Mouse (Mus musculus) lung, embryonic 16.5 days (tissue): Measurements from ENCODE around the gene Mef2c. TPM values are rescaled to one million over a fixed set of nuclear protein-coding genes. Genes with fewer than 3 reads are reported as not detected.

Experiments
- ATAC-seq: fragments of 200-750 bp; cut with Nextera tagmentation; 2 replicates; pipeline ENCODE4 v1.8.0; 2017; ENCODE audit warnings: low read depth, mild to moderate bottlenecking, moderate library complexity
- H3K27ac ChIP-seq: fragments of 300-500 bp; sonication (generic); 2 replicates; pipeline ENCODE4 v1.5.1; 2014; ENCODE audit warnings: mild to moderate bottlenecking, control low read depth, low read length
- H3K27me3 ChIP-seq: fragments of 300-500 bp; sonication (generic); 2 replicates; pipeline ENCODE4 v1.6.1; 2014; ENCODE audit warnings: low read depth, low read length, mixed read lengths; ENCODE audit not compliant: control insufficient read depth, insufficient read depth
- H3K36me3 ChIP-seq: fragments of 300-500 bp; sonication (generic); 2 replicates; pipeline ENCODE4 v1.6.1; 2014; ENCODE audit warnings: low read length; ENCODE audit not compliant: control insufficient read depth, insufficient read depth
- H3K4me1 ChIP-seq: fragments of 300-500 bp; sonication (generic); replicated peaks from 2 replicates; pipeline ENCODE4 v1.6.1; 2014; ENCODE audit warnings: low read length, mixed read lengths; ENCODE audit not compliant: control insufficient read depth, insufficient read depth
- H3K4me2 ChIP-seq: fragments of 300-500 bp; sonication (generic); 2 replicates; pipeline ENCODE4 v1.6.1; 2014; ENCODE audit warnings: low read depth, low read length, control low read depth
- H3K4me3 ChIP-seq: fragments of 300-500 bp; sonication (generic); 2 replicates; pipeline ENCODE4 v1.5.1; 2014; ENCODE audit warnings: mild to moderate bottlenecking, low read length, control low read depth
- H3K9ac ChIP-seq: fragments of 300-500 bp; sonication (generic); 2 replicates; pipeline ENCODE4 v1.6.1; 2014; ENCODE audit warnings: low read length, control low read depth
- H3K9me3 ChIP-seq: fragments of 300-500 bp; sonication (generic); 2 replicates; pipeline ENCODE4 v1.6.1; 2016; ENCODE audit warnings: low read length; ENCODE audit not compliant: control insufficient read depth
- WGBS: fragments of 180-500 bp; shearing (Covaris S2); extraction: QIAGEN DNeasy Blood & Tissue Kit; methylation state at CpG from one replicate; pipeline ENCODE4 v1.1.7; 2014; 5-methylcytosine and 5-hydroxymethylcytosine counted together
- polyA plus RNA-seq: library from polyadenylated mRNA; unstranded; fragments of >200 nt; fragmentation: Nextera tagmentation; extraction: Ambion mirVana; gene quantifications from 2 replicates; pipeline ENCODE4 v1.2.1, GENCODE M21; 2015

The Mef2c gene
- polyA plus RNA-seq, 1 experiment from 2014 or later: 67.2 TPM

- Histone ChIP-seq H3K4me3 (no peak overlapping the region), H3K27me3 (no peaks in the 10 kb centered on the region), H3K36me3 (no peaks in the 10 kb centered on the region), H3K9me3 (no peaks in the 10 kb centered on the region), H3K4me1 (no peaks in the 10 kb centered on the region), H3K4me2 (no peak overlapping the region), H3K9ac (no peak overlapping the region), H3K27ac (no peak overlapping the region)
- no peak for ATAC-seq
- WGBS: 70% methylated on average over 1 of the region's 1 CpGs
These were observed 91.6 kb downstream of the Mef2c start for GRCm38 (mm10) chr13:83595429-83595828.

- no peak overlapping the region for H3K27ac ChIP-seq
- WGBS: 70% methylated on average over 6 of the region's 6 CpGs
- H3K36me3 ChIP-seq: no peaks in the 10 kb centered on the region
- H3K9me3 ChIP-seq: no peaks in the 10 kb centered on the region
- no peaks in the 10 kb centered on the region for H3K4me1 ChIP-seq
- H3K4me2 ChIP-seq: no peak overlapping the region
- ATAC-seq: no peak
- no peaks in the 10 kb centered on the region for H3K27me3 ChIP-seq
- H3K9ac ChIP-seq: no peak overlapping the region
- H3K4me3 ChIP-seq: no peak overlapping the region
These were observed 93.3 kb downstream of the Mef2c start for GRCm38 (mm10) chr13:83596989-83597738.

- Histone ChIP-seq H3K9me3 (no peaks in the 10 kb centered on the region), H3K27ac (no peak overlapping the region), H3K4me2 (no peak overlapping the region), H3K4me1 (peaks cover 3% of the 10 kb centered on the region; the same call in 1 of the 2 replicates), H3K9ac (no peak overlapping the region), H3K36me3 (no peaks in the 10 kb centered on the region), H3K27me3 (no peaks in the 10 kb centered on the region), H3K4me3 (no peak overlapping the region)
- WGBS: 91% methylated on average over 3 of the region's 3 CpGs
- ATAC-seq: no peak
These were observed 93.9 kb downstream of the Mef2c start for GRCm38 (mm10) chr13:83597739-83598210.

GRCm38 (mm10) chr13:83600301-83600700 is 96.5 kb downstream of the Mef2c start:
- no peak overlapping the region for H3K4me3 ChIP-seq

GRCm38 (mm10) chr13:83601741-83602140 is 97.9 kb downstream of the Mef2c start:
- Histone ChIP-seq H3K4me3 (no peak overlapping the region), H3K36me3 (no peaks in the 10 kb centered on the region), H3K9me3 (no peaks in the 10 kb centered on the region), H3K9ac (no peak overlapping the region), H3K27me3 (no peaks in the 10 kb centered on the region), H3K27ac (no peak overlapping the region), H3K4me2 (no peak overlapping the region), H3K4me1 (peaks cover 12% of the 10 kb centered on the region)
- ATAC-seq: no peak
- 76% methylated on average over 4 of the region's 4 CpGs for WGBS

More at GRCm38 (mm10) chr13:83600301-83600700, 96.5 kb downstream of the Mef2c start:
- Histone ChIP-seq H3K27ac (no peak overlapping the region), H3K36me3 (no peaks in the 10 kb centered on the region), H3K9me3 (no peaks in the 10 kb centered on the region), H3K4me2 (no peak overlapping the region), H3K4me1 (peaks cover 12% of the 10 kb centered on the region), H3K27me3 (no peaks in the 10 kb centered on the region), H3K9ac (no peak overlapping the region)
- ATAC-seq: no peak

- peak; percentile 95 for ATAC-seq
- no peak overlapping the region for H3K4me3 ChIP-seq
- no peaks in the 10 kb centered on the region for H3K27me3 ChIP-seq
- no peaks in the 10 kb centered on the region for H3K9me3 ChIP-seq
- H3K27ac ChIP-seq: peak overlapping the region; percentile 88
- H3K9ac ChIP-seq: no peak overlapping the region
- 22% methylated on average over 7 of the region's 7 CpGs for WGBS
- no peak overlapping the region for H3K4me2 ChIP-seq
- H3K36me3 ChIP-seq: no peaks in the 10 kb centered on the region
- H3K4me1 ChIP-seq: peaks cover 23% of the 10 kb centered on the region
These were observed 99.8 kb downstream of the Mef2c start for GRCm38 (mm10) chr13:83603373-83604265.

- H3K9me3 ChIP-seq: no peaks in the 10 kb centered on the region
- no peaks in the 10 kb centered on the region for H3K27me3 ChIP-seq
- H3K4me1 ChIP-seq: peaks cover 23% of the 10 kb centered on the region
- H3K4me3 ChIP-seq: no peak overlapping the region
- no peak overlapping the region for H3K4me2 ChIP-seq
- no peak overlapping the region for H3K9ac ChIP-seq
- ATAC-seq: peak; percentile 67; the same call in 1 of the 2 replicates
- peak overlapping the region; percentile 88 for H3K27ac ChIP-seq
- WGBS: 20% methylated on average over 3 of the region's 3 CpGs
- no peaks in the 10 kb centered on the region for H3K36me3 ChIP-seq
These were observed 100.5 kb downstream of the Mef2c start for GRCm38 (mm10) chr13:83604320-83604719.

GRCm38 (mm10) chr13:83604785-83605184 is 101.0 kb downstream of the Mef2c start:
- Histone ChIP-seq H3K36me3 (no peaks in the 10 kb centered on the region), H3K9me3 (no peaks in the 10 kb centered on the region), H3K4me2 (no peak overlapping the region), H3K4me3 (no peak overlapping the region), H3K27me3 (no peaks in the 10 kb centered on the region), H3K4me1 (peaks cover 23% of the 10 kb centered on the region), H3K27ac (peak overlapping the region; percentile 88), H3K9ac (no peak overlapping the region)
- no peak for ATAC-seq
- WGBS: 59% methylated on average over 4 of the region's 4 CpGs

- 22% methylated on average over 4 of the region's 4 CpGs for WGBS
- H3K9me3 ChIP-seq: no peaks in the 10 kb centered on the region
These were observed 104.2 kb downstream of the Mef2c start for GRCm38 (mm10) chr13:83607883-83608581.

More at GRCm38 (mm10) chr13:83607883-83608581, 104.2 kb downstream of the Mef2c start:
- Histone ChIP-seq H3K4me1 (peaks cover 18% of the 10 kb centered on the region), H3K4me3 (no peak overlapping the region), H3K27ac (no peak overlapping the region), H3K4me2 (no peak overlapping the region), H3K27me3 (no peaks in the 10 kb centered on the region), H3K36me3 (no peaks in the 10 kb centered on the region), H3K9ac (no peak overlapping the region)
- ATAC-seq: no peak
